Mouse (Mus musculus) kidney, postnatal 0 days (tissue): ENCODE data around the gene Pim3. TPM values are rescaled to one million over a fixed set of nuclear protein-coding genes. Genes with fewer than 3 reads are reported as not detected.

Experiments used
- ATAC-seq: fragments of 200-750 bp; cut with Nextera tagmentation; replicated peaks from 2 replicates; pipeline ENCODE4 v1.8.0; 2017; ENCODE audit warnings: low read depth, moderate number of reproducible peaks, moderate TSS enrichment, moderate library complexity; ENCODE audit not compliant: low FRiP score
- DNase-seq: peaks from one replicate; pipeline ENCODE4 v3.0.0-alpha.2; 2016; ENCODE audit warnings: low spot score
- H3K27ac ChIP-seq: fragments of 300-500 bp; sonication (generic); 2 replicates; pipeline ENCODE4 v1.5.1; 2014; ENCODE audit warnings: mild to moderate bottlenecking
- H3K27me3 ChIP-seq: fragments of 300-500 bp; sonication (generic); 2 replicates; pipeline ENCODE4 v1.6.1; 2014; ENCODE audit warnings: low read length, mixed read lengths; ENCODE audit not compliant: insufficient read depth
- H3K36me3 ChIP-seq: fragments of 300-500 bp; sonication (generic); 2 replicates; pipeline ENCODE4 v1.6.1; 2014; ENCODE audit warnings: low read length, mixed read lengths; ENCODE audit not compliant: insufficient read depth
- H3K4me1 ChIP-seq: fragments of 300-500 bp; sonication (generic); replicated peaks from 2 replicates; pipeline ENCODE4 v1.6.1; 2014; ENCODE audit warnings: antibody characterized with exemption, low read length, mixed read lengths; ENCODE audit not compliant: insufficient read depth
- H3K4me2 ChIP-seq: fragments of 300-500 bp; sonication (generic); 2 replicates; pipeline ENCODE4 v1.6.1; 2014; ENCODE audit warnings: mild to moderate bottlenecking, low read length, moderate library complexity, mixed read lengths
- H3K4me3 ChIP-seq: fragments of 300-500 bp; sonication (generic); replicated peaks from 2 replicates; pipeline ENCODE4 v1.5.1; 2014; ENCODE audit warnings: low read depth, low read length
- H3K9ac ChIP-seq: fragments of 300-500 bp; sonication (generic); 2 replicates; pipeline ENCODE4 v1.6.1; 2014; ENCODE audit warnings: low read depth, low read length
- H3K9me3 ChIP-seq: fragments of 300-500 bp; sonication (generic); replicated peaks from 2 replicates; pipeline ENCODE4 v1.6.1; 2016; ENCODE audit warnings: low read length, inconsistent platforms, mixed read lengths
- CTCF ChIP-seq: IDR thresholded peaks from 2 replicates; pipeline ENCODE4 v1.5.1; 2016; ENCODE audit warnings: antibody characterized with exemption, low read depth, mild to moderate bottlenecking, moderate library complexity
- WGBS: fragments of 180-500 bp; shearing (Covaris S2); extraction: QIAGEN DNeasy Blood & Tissue Kit; methylation state at CpG from one replicate; pipeline ENCODE4 v1.1.7; 2014; 5-methylcytosine and 5-hydroxymethylcytosine counted together
- polyA plus RNA-seq: library from polyadenylated mRNA; unstranded; fragments of >200 nt; fragmentation: Nextera tagmentation; extraction: Ambion mirVana; gene quantifications from 2 replicates; pipeline ENCODE4 v1.2.1, GENCODE M21; 2015

The Pim3 gene
- polyA plus RNA-seq, 1 experiment from 2014 or later: 88.6 TPM

DNA sequence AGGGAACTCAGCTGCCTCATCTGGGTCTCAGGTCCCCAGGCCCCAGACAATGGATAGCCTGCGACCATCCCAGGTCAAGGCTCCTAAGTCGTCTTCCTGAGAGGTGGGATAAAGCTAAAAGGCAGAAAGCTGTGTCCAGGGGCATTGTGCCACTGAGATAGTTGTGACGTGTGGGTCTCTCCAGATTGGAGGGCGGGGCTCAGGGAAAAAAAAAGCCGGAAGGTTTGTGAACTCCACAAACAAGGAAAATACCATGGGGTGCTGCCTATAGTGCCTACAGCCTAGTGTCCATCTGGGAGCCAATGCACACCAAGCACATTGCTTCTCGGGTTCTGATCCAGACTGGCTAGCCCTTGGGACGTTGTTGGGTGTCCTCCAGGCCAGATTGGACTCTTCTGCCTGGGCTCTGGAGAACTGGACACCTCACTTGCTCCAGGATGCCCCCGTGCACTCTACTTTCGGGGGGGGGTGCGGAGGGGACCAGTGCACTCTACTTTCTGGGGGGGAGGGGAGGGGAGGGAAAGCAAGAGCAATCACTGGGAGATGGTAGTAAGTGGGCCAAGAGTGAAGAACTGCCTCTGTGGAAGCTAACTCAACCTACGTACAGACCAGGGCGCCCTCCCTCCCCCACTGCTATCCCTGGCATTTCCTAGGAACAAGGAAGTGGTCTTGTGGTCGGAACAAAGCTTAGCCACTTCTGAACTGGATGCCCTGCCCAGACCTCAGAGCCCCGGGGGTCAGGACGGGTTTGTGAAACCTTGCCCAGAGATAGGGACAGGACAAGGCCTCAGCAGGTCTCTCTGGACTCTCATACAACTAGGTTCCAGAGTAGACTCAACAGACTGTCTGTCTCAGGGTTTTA, 6.8 kb upstream of the Pim3 start:
- TF ChIP-seq CTCF: no peak
- no peak for DNase-seq
- no peak overlapping the region for H3K4me2 ChIP-seq
- no peaks in the 10 kb centered on the region for H3K27me3 ChIP-seq
- H3K4me1 ChIP-seq: peaks cover 39% of the 10 kb centered on the region
- H3K36me3 ChIP-seq: no peaks in the 10 kb centered on the region
- WGBS: 65% methylated on average over 15 of the region's 15 CpGs
- H3K9ac ChIP-seq: 0 out of 2 replicates have a peak overlapping the region, but pooled peaks have one; percentile 35
- peak overlapping the region; percentile 82 for H3K27ac ChIP-seq
- no peak overlapping the region for H3K4me3 ChIP-seq
- H3K9me3 ChIP-seq: no peaks in the 10 kb centered on the region
- no peak for ATAC-seq

DNA sequence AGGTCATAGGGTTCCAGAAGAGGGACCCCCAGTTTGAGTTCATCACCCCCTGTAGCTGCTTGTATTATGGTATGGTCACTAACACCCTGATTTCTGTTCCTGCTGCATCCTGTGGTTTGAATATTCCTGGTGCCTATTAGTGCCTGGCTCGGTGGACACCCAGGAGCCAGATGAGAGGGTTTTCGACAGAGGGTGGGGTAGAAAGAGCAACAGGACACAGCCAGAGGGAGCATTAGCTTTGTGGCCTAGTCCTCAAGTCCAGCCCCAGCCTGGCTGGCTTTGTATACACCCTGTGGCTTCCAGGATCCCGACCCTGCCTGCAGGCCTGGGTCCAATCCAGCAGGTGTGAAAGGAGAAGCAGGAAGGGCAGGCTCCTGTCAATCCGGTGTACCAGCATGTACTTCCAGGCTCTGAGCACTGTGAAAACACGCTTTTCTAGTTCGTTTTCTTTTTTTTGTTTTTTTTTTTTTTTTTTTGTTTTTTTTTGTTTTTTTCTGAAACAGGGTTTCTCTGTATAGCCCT, 6.0 kb upstream of the Pim3 start:
- no peak overlapping the region for H3K4me2 ChIP-seq
- no peak for TF ChIP-seq CTCF
- H3K27me3 ChIP-seq: no peaks in the 10 kb centered on the region
- H3K36me3 ChIP-seq: no peaks in the 10 kb centered on the region
- no peaks in the 10 kb centered on the region for H3K9me3 ChIP-seq
- ATAC-seq: no peak
- no peak overlapping the region for H3K4me3 ChIP-seq
- peaks cover 33% of the 10 kb centered on the region for H3K4me1 ChIP-seq
- peak overlapping the region; percentile 82; the same call in 1 of the 2 replicates for H3K27ac ChIP-seq
- WGBS: 69% methylated on average over 6 of the region's 6 CpGs
- H3K9ac ChIP-seq: 0 out of 2 replicates have a peak overlapping the region, but pooled peaks have one; percentile 35
- DNase-seq: no peak

DNA sequence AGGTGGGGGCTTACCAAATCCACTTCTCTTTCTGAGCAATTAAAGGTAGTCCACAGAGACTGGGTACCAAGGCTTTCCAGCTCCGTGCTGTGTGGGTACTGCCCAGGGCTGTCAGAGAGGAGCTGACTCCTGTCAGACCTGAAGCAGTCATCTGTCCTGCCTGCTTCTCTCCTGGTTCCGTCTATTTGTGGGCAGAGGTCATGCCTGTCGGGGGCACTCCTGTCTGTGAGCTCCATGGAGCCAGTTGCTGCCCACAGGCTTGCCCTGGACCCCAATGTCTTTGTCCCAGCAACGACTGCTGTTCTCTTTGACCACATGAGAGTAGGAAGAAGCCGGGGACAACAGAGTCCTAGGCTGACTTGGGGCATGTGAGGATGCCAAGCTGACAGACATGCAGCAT, 5.4 kb upstream of the Pim3 start:
- Histone ChIP-seq H3K4me1 (peaks cover 34% of the 10 kb centered on the region), H3K9me3 (no peaks in the 10 kb centered on the region), H3K36me3 (no peaks in the 10 kb centered on the region), H3K4me3 (no peak overlapping the region), H3K27ac (no peak overlapping the region), H3K4me2 (no peak overlapping the region), H3K27me3 (no peaks in the 10 kb centered on the region), H3K9ac (no peak overlapping the region)
- TF ChIP-seq CTCF: no peak
- no peak for DNase-seq
- ATAC-seq: no peak
- 82% methylated on average over 5 of the region's 5 CpGs for WGBS

DNA sequence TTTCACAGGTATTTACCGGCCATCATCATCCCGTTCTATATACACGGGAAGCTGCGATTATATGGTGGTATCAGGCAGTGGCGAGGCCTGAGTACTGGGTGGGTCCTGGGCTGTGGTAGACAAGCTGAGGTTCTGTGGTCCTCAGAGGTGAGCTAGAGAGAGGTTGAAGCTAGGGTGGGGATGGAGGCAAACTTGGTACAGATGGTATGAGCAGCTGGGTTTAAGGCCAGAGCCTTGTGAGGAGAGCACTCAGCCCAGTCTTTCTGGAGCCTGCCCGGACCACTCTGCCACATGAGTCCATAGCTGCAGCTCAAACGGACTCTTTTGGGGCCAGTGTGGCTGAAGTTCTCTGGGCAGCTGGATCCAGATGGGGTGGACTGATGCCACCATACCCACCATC, 4.6 kb upstream of the Pim3 start:
- DNase-seq: no peak
- Histone ChIP-seq H3K9me3 (no peaks in the 10 kb centered on the region), H3K27me3 (no peaks in the 10 kb centered on the region), H3K4me1 (peaks cover 34% of the 10 kb centered on the region), H3K36me3 (no peaks in the 10 kb centered on the region), H3K4me2 (no peak overlapping the region), H3K9ac (no peak overlapping the region), H3K4me3 (no peak overlapping the region), H3K27ac (no peak overlapping the region)
- 94% methylated on average over 7 of the region's 7 CpGs for WGBS
- no peak for TF ChIP-seq CTCF
- no peak for ATAC-seq

DNA sequence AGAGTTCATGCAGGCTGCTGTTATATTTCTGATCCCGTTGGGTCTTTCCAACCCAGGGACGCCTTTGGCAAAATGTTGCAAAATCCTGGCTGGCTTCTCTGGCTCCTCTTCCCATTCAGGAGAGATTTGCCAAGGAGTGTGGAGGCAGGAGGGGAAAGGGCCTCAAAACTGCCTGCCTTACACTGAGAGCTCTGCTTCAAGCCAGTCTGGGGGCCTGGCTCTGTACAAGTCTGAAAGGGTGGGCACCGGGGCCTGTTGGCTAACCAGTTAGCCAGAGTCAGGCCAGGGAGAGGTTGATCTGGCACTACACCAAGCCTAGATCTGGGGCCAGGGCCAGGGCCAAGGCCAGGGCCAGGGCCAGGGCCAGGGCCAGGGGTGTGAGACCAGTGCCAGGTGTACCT, 3.8 kb upstream of the Pim3 start:
- Histone ChIP-seq H3K27me3 (no peaks in the 10 kb centered on the region), H3K4me3 (no peak overlapping the region), H3K9ac (no peak overlapping the region), H3K9me3 (no peaks in the 10 kb centered on the region), H3K27ac (no peak overlapping the region), H3K36me3 (no peaks in the 10 kb centered on the region), H3K4me1 (peaks cover 28% of the 10 kb centered on the region), H3K4me2 (no peak overlapping the region)
- DNase-seq: no peak
- WGBS: 88% methylated on average over 3 of the region's 3 CpGs
- TF ChIP-seq CTCF: no peak
- no peak for ATAC-seq

DNA sequence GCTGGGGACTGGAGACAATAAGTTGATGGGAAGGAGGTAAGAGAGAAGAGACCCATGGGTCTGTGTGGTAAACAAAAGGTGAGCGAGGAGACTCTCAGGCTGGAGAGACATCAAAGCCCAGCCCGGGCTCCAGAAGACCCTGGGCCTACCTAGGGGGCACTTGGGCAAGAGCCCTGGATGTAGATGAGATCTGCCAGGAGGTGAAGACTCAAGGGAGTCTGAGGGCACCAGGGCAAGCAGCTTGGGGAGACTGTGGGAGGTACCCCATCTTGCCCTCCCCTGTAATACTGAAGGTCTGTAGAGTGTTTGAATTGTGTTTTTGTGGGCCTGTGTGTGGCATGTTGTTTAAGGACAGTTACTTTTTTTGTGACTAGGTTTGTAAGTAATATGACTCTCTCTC, 3.3 kb upstream of the Pim3 start:
- no peak for TF ChIP-seq CTCF
- H3K4me3 ChIP-seq: no peak overlapping the region
- DNase-seq (no peak), ATAC-seq (no peak)
- WGBS: 86% methylated on average over 2 of the region's 2 CpGs
- H3K4me1 ChIP-seq: peaks cover 25% of the 10 kb centered on the region
- no peaks in the 10 kb centered on the region for H3K9me3 ChIP-seq
- no peaks in the 10 kb centered on the region for H3K27me3 ChIP-seq
- H3K9ac ChIP-seq: no peak overlapping the region
- no peak overlapping the region for H3K27ac ChIP-seq
- no peaks in the 10 kb centered on the region for H3K36me3 ChIP-seq
- H3K4me2 ChIP-seq: no peak overlapping the region
